Mouse (Mus musculus) embryonic fibroblast, embryonic 13.5 days (primary cell): ENCODE data around the gene A630076J17Rik. TPM values are rescaled to one million over a fixed set of nuclear protein-coding genes. Genes with fewer than 3 reads are reported as not detected.

Source experiments
- H3K27ac ChIP-seq: 2 replicates; pipeline ENCODE4 v1.5.1; 2012; ENCODE audit warnings: low read length, control low read depth, inconsistent platforms; ENCODE audit not compliant: insufficient read depth
- H3K4me1 ChIP-seq: 2 replicates; pipeline ENCODE4 v1.6.1; 2011; ENCODE audit warnings: low read length; ENCODE audit not compliant: control insufficient read depth, insufficient read depth
- H3K4me3 ChIP-seq: 2 replicates; pipeline ENCODE4 v1.5.1; 2011; ENCODE audit warnings: mild to moderate bottlenecking, control low read depth, low read length; ENCODE audit not compliant: insufficient read depth
- CTCF ChIP-seq: IDR thresholded peaks from 2 replicates; pipeline ENCODE4 v1.5.1; 2011; ENCODE audit warnings: mild to moderate bottlenecking, control low read depth, low read length, moderate library complexity, borderline replicate concordance; ENCODE audit not compliant: insufficient read depth
- POLR2A ChIP-seq: IDR thresholded peaks from 2 replicates; pipeline ENCODE4 v1.6.1; 2011; ENCODE audit warnings: low read depth, mild to moderate bottlenecking, control low read depth, low read length, moderate library complexity
- polyA plus RNA-seq: library from polyadenylated mRNA; stranded (reverse); fragments of >200 nt; gene quantifications from 2 replicates; pipeline ENCODE4 v1.2.4, GENCODE M21; 2011; ENCODE audit warnings: low read depth; ENCODE audit not compliant: missing spikeins, insufficient read length

The A630076J17Rik gene
- polyA plus RNA-seq, 1 experiment, result not detected

DNA sequence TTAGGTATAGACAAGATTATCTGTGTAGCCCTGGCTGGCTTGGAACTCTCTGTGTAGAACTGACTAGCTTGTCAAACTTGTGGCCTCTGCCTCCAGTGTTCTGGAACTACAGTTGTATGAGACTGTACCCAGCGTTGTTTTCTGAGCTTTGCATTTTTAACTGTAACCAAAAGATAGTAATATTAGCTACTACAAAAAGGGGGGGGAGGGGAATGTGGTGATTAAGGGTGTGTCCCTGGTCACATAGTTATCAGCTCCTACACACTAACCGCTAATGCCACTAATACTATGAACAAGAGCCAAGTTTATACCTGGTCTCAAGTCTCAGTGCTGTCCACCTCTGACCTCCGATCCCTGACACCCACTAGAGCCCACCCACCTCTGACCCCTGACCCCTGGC, 42.0 kb downstream of the A630076J17Rik start:
- H3K4me1 ChIP-seq, result no peaks in the 10 kb centered on the region; the same call in 1 of the 2 replicates
- no peak overlapping the region for H3K27ac ChIP-seq
- no peak for TF ChIP-seq CTCF
- TF ChIP-seq POLR2A, result no peak
- no peak overlapping the region for H3K4me3 ChIP-seq

DNA sequence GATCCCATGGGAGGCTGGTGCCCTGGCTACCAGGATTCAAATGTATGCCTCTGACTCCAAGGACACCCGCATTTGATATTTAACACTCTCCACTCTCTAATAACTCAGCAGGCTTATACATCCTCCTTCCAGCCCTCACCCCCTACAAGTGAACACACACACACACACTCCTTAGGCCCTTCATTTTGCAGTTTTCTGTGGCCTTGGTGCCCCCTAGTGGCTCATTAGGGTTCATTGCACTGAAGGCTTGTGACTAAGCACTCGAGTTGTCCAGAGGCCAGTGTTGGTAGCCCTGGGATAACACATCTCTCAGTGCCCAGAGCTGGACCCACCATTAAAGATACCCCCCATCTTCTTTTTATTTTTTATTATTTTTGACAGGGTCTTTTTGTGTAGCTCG, 43.4 kb downstream of the A630076J17Rik start:
- no peak overlapping the region for H3K27ac ChIP-seq
- H3K4me3 ChIP-seq, result no peak overlapping the region
- no peaks in the 10 kb centered on the region; the same call in 1 of the 2 replicates for H3K4me1 ChIP-seq
- TF ChIP-seq CTCF, result peak; percentile 41; the same call in 1 of the 2 replicates
- no peak for TF ChIP-seq POLR2A

DNA sequence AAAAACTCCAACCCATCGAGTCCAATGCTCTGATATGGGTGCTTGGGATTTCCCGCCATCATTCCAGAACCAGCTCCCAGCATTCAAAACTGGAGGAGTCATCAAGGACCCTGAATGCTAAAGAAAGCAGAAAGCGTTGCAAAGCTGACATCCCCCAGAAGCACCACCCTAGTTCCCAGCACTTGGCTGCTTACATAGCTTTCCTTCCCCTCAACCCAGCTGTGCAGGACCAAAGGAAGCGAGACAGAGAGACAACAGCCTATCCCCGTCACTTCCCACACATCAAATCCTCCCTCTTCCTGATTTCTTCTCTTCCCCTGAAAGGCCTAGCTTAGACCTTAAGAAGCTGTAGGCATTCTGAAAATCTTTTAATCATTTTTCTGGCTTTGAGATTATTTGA, 44.9 kb downstream of the A630076J17Rik start:
- Histone ChIP-seq H3K4me1 (peaks cover 4% of the 10 kb centered on the region), H3K4me3 (no peak overlapping the region), H3K27ac (no peak overlapping the region)
- TF ChIP-seq POLR2A (no peak), CTCF (no peak)

DNA sequence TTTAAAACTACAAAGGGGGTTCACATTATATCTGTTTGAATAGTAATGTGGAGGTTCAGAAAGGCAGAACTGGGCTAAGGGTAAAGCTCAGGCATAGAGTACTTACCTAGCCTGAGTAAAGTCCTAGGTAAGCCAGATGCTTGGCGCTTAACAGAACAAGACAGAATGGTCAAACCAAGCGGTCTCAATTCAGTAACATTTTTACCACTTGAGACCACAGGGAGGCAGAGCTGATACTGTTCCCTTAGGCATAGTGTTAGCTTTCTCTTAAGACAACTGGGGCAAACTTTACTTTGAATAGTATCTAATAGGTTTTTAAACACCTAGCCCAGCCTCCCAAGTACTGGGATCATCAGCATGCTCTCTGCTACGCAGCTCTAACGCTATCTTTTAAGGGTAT, 45.6 kb downstream of the A630076J17Rik start:
- Histone ChIP-seq H3K27ac (no peak overlapping the region), H3K4me3 (no peak overlapping the region), H3K4me1 (peaks cover 4% of the 10 kb centered on the region)
- TF ChIP-seq CTCF (no peak), POLR2A (no peak)

DNA sequence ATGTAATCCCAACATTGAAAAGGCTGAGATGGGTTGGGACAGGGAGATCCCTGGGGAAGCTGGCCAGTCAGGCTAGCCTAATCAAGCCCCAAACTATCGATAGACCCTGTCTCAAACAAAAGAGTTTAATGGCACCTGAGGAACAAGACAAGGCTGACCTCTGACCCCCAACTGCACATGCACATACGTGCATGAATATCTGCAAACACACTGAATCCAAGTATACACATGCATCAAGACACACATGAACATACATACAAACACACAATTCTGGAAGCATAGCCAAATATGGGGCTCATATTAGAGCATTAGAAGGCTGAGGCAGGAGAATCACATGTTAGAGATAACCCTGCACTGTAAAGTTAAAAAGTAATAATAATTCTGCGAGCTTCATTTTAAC, 46.2 kb downstream of the A630076J17Rik start:
- TF ChIP-seq CTCF (no peak), POLR2A (no peak)
- no peak overlapping the region for H3K27ac ChIP-seq
- peaks cover 4% of the 10 kb centered on the region; the same call in 1 of the 2 replicates for H3K4me1 ChIP-seq

DNA sequence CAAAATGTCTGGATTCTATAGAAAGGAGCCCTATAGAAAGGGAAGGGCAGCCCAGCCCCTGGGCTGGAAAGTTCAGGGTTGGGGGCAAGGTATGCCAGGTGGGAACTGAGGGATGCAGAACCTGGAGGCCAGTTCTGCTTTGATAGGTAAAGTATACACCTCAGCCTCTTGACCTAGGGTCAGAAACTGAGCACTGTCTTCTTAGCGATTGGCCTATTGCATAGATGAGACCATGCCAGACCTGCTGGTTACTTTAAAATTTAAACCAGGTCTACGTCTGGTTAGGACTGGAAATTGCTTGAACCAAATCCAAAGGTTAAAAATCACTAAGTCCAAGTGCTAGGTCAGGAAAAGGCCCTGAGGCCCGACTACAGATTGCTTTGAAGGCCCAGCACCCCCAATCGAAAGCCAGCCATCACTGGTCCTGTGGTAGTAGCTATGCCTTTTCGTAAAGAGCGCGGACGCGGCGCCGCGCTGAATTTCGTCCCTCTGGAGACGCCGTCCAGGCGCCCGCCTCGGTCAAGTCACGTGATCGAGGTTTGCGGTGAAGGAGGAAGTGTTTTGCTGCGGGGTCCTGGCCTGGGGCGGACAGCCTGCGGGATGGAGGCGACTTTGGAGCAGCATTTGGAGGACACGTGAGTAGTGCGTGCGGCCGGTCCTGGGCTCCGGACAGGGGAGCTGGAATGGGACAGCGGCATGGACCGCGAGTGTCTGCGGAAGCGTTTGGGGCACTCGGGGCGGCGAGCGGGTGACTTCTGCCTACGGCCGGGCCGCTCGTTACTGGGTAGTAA, 48.3 kb downstream of the A630076J17Rik start, which contains the start of gene Lamtor5:
TSS of gene Lamtor5 (plus strand) at position 380 of the 791 bp plus-strand sequence.
- Histone ChIP-seq H3K27ac (no peak within 1 kb of the TSS), H3K4me1 (peaks cover 4% of the 10 kb centered on the region; the same call in 1 of the 2 replicates), H3K4me3 (peak within 1 kb of the TSS; percentile 65)
- TF ChIP-seq CTCF (no peak), POLR2A (peak; percentile 46)

More for the DNA sequence above, 46.2 kb downstream of the A630076J17Rik start:
- H3K4me3 ChIP-seq, result no peak overlapping the region

Other genes starting within 250 kb of the A630076J17Rik start
- 0.35 and 0.46 TPM in 2 replicates for gene Kcna3, start 194.4 kb upstream of the A630076J17Rik start, polyA plus RNA-seq
- gene Kcna2, start 129.5 kb upstream of the A630076J17Rik start, polyA plus RNA-seq, result 0.07 TPM in 1 of 2 replicates, not detected in the other
- gene Kcna10, start 47.6 kb upstream of the A630076J17Rik start, polyA plus RNA-seq, result not detected in 2 replicates
- gene Cym, start 8.9 kb upstream of the A630076J17Rik start, polyA plus RNA-seq, result not detected in 2 replicates
- gene Prok1, start 9.1 kb downstream of the A630076J17Rik start, polyA plus RNA-seq, result not detected in 2 replicates
- 72.9 and 84.2 TPM in 2 replicates for gene Lamtor5, start 48.2 kb downstream of the A630076J17Rik start, polyA plus RNA-seq
- 11.6 and 13.5 TPM in 2 replicates for gene Slc16a4, start 60.6 kb downstream of the A630076J17Rik start, polyA plus RNA-seq
- 18.2 and 19.0 TPM in 2 replicates for gene Rbm15, start 103.1 kb downstream of the A630076J17Rik start, polyA plus RNA-seq
- not detected in 2 replicates for gene Kcnc4, start 228.9 kb downstream of the A630076J17Rik start, polyA plus RNA-seq